Mouse (Mus musculus): ENCODE measurements around the gene Cadps.
"Not testable (repeated sequence)": the region's sequence is repeated elsewhere in the genome, so short reads cannot be mapped to it uniquely, and the experiment has no call there.

The Cadps gene

GRCm38 (mm10) chr14:12581657-12582056, 241.2 kb downstream of the Cadps start:
- DNase-seq = no peak

GRCm38 (mm10) chr14:12580786-12581185, 242.1 kb downstream of the Cadps start:
- DNase-seq = peak; percentile 22

GRCm38 (mm10) chr14:12578156-12578555, 244.7 kb downstream of the Cadps start:
- no peak for DNase-seq

- no peak for DNase-seq
Measured at GRCm38 (mm10) chr14:12577475-12578140, 245.3 kb downstream of the Cadps start.

- peak; percentile 71 for DNase-seq
Measured at GRCm38 (mm10) chr14:12575105-12575504, 247.8 kb downstream of the Cadps start.

GRCm38 (mm10) chr14:12574336-12574735, 248.5 kb downstream of the Cadps start:
- DNase-seq = no peak

GRCm38 (mm10) chr14:12561730-12562129, 261.1 kb downstream of the Cadps start:
- DNase-seq = not testable (repeated sequence)

- no peak for DNase-seq
Measured at GRCm38 (mm10) chr14:12560233-12560577, 262.7 kb downstream of the Cadps start.

- peak; percentile 12 for DNase-seq
Measured at GRCm38 (mm10) chr14:12559574-12560232, 263.2 kb downstream of the Cadps start.

GRCm38 (mm10) chr14:12558920-12559573, 263.8 kb downstream of the Cadps start:
- no peak for DNase-seq

GRCm38 (mm10) chr14:12554486-12554885, 268.4 kb downstream of the Cadps start:
- no peak for DNase-seq

GRCm38 (mm10) chr14:12551353-12551752, 271.5 kb downstream of the Cadps start:
- DNase-seq = no peak

GRCm38 (mm10) chr14:12550931-12551330, 271.9 kb downstream of the Cadps start:
- DNase-seq = no peak

- DNase-seq = no peak
Measured at GRCm38 (mm10) chr14:12549290-12549689, 273.6 kb downstream of the Cadps start.

- no peak for DNase-seq
Measured at GRCm38 (mm10) chr14:12547496-12547895, 275.4 kb downstream of the Cadps start.

GRCm38 (mm10) chr14:12541733-12542132, 281.1 kb downstream of the Cadps start:
- DNase-seq = peak; percentile 36

- no peak for DNase-seq
Measured at GRCm38 (mm10) chr14:12539071-12539470, 283.8 kb downstream of the Cadps start.

GRCm38 (mm10) chr14:12531101-12531500, 291.8 kb downstream of the Cadps start:
- peak; percentile 61 for DNase-seq

GRCm38 (mm10) chr14:12530554-12530953, 292.3 kb downstream of the Cadps start:
- no peak for DNase-seq

GRCm38 (mm10) chr14:12529961-12530542, 292.8 kb downstream of the Cadps start:
- DNase-seq = peak; percentile 89

- no peak for DNase-seq
Measured at GRCm38 (mm10) chr14:12527296-12527695, 295.6 kb downstream of the Cadps start.

- no peak for DNase-seq
Measured at GRCm38 (mm10) chr14:12507018-12507417, 315.9 kb downstream of the Cadps start.

GRCm38 (mm10) chr14:12504191-12504947, 318.5 kb downstream of the Cadps start:
- DNase-seq = no peak

All from embryo, embryonic 11 days (tissue).